Mouse (Mus musculus) liver, postnatal 0 days (tissue): ENCODE measurements around the gene Nlrc5. TPM values are rescaled to one million over a fixed set of nuclear protein-coding genes. Genes with fewer than 3 reads are reported as not detected.
"Not testable (repeated sequence)": the region's sequence is repeated elsewhere in the genome, so short reads cannot be mapped to it uniquely, and the experiment has no call there.

Source experiments
- ATAC-seq: fragments of 200-750 bp; cut with Nextera tagmentation; 2 replicates; pipeline ENCODE4 v1.8.0; 2017; ENCODE audit warnings: mild to moderate bottlenecking, moderate library complexity
- DNase-seq: peaks from one replicate; pipeline ENCODE4 v3.0.0-alpha.2; 2016
- H3K27ac ChIP-seq: fragments of 300-500 bp; sonication (generic); 2 replicates; pipeline ENCODE4 v1.5.1; 2014; ENCODE audit warnings: antibody characterized with exemption, moderate library complexity, mild to moderate bottlenecking, low read depth
- H3K27me3 ChIP-seq: fragments of 300-500 bp; sonication (generic); 2 replicates; pipeline ENCODE4 v1.6.1; 2014; ENCODE audit warnings: low read length, control low read depth, mixed read lengths; ENCODE audit not compliant: insufficient read depth
- H3K36me3 ChIP-seq: fragments of 300-500 bp; sonication (generic); replicated peaks from 2 replicates; pipeline ENCODE4 v1.6.1; 2014; ENCODE audit warnings: mild to moderate bottlenecking, control low read depth, low read length, moderate library complexity, mixed read lengths; ENCODE audit not compliant: insufficient read depth
- H3K4me1 ChIP-seq: fragments of 300-500 bp; sonication (generic); 2 replicates; pipeline ENCODE4 v1.6.1; 2014; ENCODE audit warnings: antibody characterized with exemption, mild to moderate bottlenecking, control low read depth; ENCODE audit not compliant: insufficient read depth
- H3K4me2 ChIP-seq: fragments of 300-500 bp; sonication (generic); 2 replicates; pipeline ENCODE4 v1.6.1; 2014; ENCODE audit warnings: low read depth, mild to moderate bottlenecking, low read length, moderate library complexity, mixed read lengths
- H3K4me3 ChIP-seq: fragments of 300-500 bp; sonication (generic); 2 replicates; pipeline ENCODE4 v1.5.1; 2014; ENCODE audit warnings: low read depth, low read length
- H3K9ac ChIP-seq: fragments of 300-500 bp; sonication (generic); replicated peaks from 2 replicates; pipeline ENCODE4 v1.6.1; 2014; ENCODE audit warnings: mild to moderate bottlenecking, moderate library complexity
- H3K9me3 ChIP-seq: fragments of 300-500 bp; sonication (generic); 2 replicates; pipeline ENCODE4 v1.6.1; 2016; ENCODE audit warnings: mild to moderate bottlenecking, control low read depth, low read length, mixed read lengths
- CTCF ChIP-seq: sonication (generic); IDR thresholded peaks from 2 replicates; pipeline ENCODE4 v1.5.1; 2016; ENCODE audit warnings: antibody characterized with exemption, low read depth
- EP300 ChIP-seq: IDR thresholded peaks from 2 replicates; pipeline ENCODE4 v1.6.1; 2016; ENCODE audit warnings: antibody characterized with exemption, low read depth, mild to moderate bottlenecking
- WGBS: fragments of 180-500 bp; shearing (Covaris S2); extraction: QIAGEN DNeasy Blood & Tissue Kit; methylation state at CpG from one replicate; pipeline ENCODE4 v1.1.7; 2014; ENCODE audit not compliant: insufficient replicate concordance; 5-methylcytosine and 5-hydroxymethylcytosine counted together
- polyA plus RNA-seq: library from polyadenylated mRNA; unstranded; fragments of >200 nt; fragmentation: Nextera tagmentation; extraction: Ambion mirVana; gene quantifications from 2 replicates; pipeline ENCODE4 v1.2.1, GENCODE M21; 2015

The Nlrc5 gene
- polyA plus RNA-seq, 1 experiment from 2014 or later = 1.3 TPM

DNA sequence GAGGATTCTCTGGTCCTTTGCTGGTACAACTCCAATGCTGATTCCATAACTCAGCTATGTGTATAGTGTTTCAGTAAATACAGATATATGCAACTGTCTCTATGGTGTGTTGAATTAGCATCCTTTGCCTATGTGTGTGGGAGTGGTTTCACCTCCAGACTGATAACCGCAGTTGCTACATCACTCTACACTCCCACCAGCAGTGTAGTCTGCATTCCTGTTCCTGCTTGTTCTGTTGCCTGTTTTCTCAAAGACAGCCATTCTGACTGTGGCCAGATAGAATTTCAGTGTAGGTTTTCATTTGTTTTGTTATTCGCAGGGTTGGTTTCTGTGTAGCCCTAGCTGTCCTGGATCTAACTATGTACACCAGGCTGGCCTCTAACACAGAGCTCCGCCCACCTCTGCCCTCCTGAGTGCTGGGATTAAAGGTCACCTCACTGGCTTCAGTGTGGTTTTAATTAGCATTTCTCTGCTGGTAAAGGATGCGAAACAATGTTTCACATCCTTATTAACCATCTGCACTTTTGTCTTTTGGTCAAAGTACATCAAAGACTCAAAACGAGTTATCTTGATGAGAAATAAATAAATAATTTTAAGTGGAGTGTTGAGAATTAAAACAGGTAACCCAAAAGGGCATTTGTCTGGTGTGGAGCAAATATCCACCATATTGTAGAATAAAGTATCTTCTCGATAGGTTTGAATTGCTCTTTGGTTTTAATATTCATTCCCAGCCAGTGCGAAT lies 13.6 kb downstream of the Nlrc5 start:
- Histone ChIP-seq H3K9ac (no peak overlapping the region), H3K27me3 (no peaks in the 10 kb centered on the region), H3K4me1 (no peaks in the 10 kb centered on the region), H3K27ac (no peak overlapping the region), H3K36me3 (no peaks in the 10 kb centered on the region), H3K4me3 (no peak overlapping the region), H3K4me2 (no peak overlapping the region), H3K9me3 (no peaks in the 10 kb centered on the region)
- DNase-seq = no peak
- ATAC-seq = no peak
- WGBS = 74% methylated on average over 7 of the region's 7 CpGs
- TF ChIP-seq EP300 = no peak

DNA sequence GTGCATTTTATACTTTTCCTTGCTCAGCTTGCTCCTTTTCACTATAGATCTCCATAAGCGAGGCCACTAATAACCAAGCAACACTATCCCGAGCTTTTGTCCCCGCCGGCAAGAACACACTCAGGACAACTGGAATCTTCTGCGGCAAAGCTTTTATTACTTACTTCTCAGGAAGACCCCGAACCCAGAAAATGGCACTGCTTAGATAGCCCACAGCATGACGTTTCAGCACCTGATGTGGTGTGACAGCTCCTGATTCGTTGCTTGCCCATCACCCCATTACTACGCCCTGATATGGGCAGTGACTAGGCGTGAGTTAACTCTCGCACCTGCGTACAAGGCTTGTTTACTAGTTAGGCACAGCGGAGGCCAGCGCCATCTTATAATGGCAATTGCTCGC lies 18.8 kb downstream of the Nlrc5 start:
- H3K36me3 ChIP-seq, ATAC-seq, H3K4me1 ChIP-seq, H3K27me3 ChIP-seq, H3K9me3 ChIP-seq, H3K4me2 ChIP-seq, H3K27ac ChIP-seq, H3K9ac ChIP-seq, H3K4me3 ChIP-seq, DNase-seq: not testable (repeated sequence)
- 79% methylated on average over 15 of the region's 15 CpGs for WGBS

GRCm38 (mm10) chr8:94453868-94454488 lies 19.8 kb downstream of the Nlrc5 start:
- Histone ChIP-seq H3K4me1 (peaks cover 13% of the 10 kb centered on the region), H3K4me2 (no peak overlapping the region), H3K9ac (no peak overlapping the region), H3K27me3 (no peaks in the 10 kb centered on the region), H3K4me3 (no peak overlapping the region), H3K9me3 (no peaks in the 10 kb centered on the region), H3K27ac (peak overlapping the region; percentile 87), H3K36me3 (no peaks in the 10 kb centered on the region)
- DNase-seq (no peak), ATAC-seq (no peak)
- WGBS = 62% methylated on average over 6 of the region's 6 CpGs
- no peak for TF ChIP-seq EP300
- TF ChIP-seq CTCF = no peak

DNA sequence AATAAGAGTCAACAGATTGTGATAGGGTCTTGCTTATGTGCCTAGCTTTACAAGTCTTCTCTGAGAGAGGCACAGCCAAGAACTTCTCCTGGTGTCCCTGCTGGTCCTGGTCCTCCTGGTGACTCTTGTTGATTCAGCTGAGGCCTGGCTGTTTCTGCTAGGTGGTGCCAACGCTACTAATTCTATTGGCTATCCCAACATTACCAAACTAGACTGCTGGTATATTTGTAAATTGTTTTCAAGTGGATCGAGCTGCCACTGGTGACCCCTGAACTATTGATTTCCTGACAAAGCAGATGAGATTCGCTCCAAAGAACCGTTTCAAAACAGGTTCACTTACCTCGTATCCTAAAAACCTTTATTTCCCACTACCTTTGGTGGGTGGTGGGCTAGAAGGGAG lies 20.7 kb downstream of the Nlrc5 start:
- Histone ChIP-seq H3K36me3 (no peaks in the 10 kb centered on the region), H3K4me3 (no peak overlapping the region), H3K27ac (peak overlapping the region; percentile 87), H3K27me3 (no peaks in the 10 kb centered on the region), H3K4me2 (no peak overlapping the region), H3K4me1 (peaks cover 13% of the 10 kb centered on the region), H3K9ac (no peak overlapping the region), H3K9me3 (no peaks in the 10 kb centered on the region)
- DNase-seq = peak; percentile 41
- 54% methylated on average over 5 of the region's 5 CpGs for WGBS
- TF ChIP-seq CTCF (no peak), EP300 (no peak; the same call in 1 of the 2 replicates)
- ATAC-seq = peak; percentile 95

DNA sequence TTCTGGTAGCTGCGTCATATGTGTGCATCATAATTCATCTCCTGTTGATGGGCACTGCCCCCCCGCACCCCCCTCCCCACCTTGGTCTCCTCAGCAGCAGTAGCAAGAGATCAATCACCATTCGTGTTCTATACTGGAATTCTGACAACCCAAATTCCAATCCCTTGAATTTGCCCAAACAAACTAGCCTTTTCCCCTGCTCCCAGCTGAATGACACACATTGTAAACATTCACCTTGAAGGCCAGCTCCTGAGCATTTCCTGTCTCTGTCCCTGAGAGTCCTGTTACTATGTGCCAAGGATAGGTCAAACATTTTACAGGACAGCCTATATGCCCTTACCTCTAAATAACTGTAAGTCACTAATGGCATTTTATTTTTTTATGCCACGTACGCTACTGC lies 21.9 kb downstream of the Nlrc5 start:
- no peak for ATAC-seq
- Histone ChIP-seq H3K36me3 (no peaks in the 10 kb centered on the region), H3K27ac (peak overlapping the region; percentile 51; the same call in 1 of the 2 replicates), H3K4me1 (peaks cover 13% of the 10 kb centered on the region), H3K4me2 (no peak overlapping the region), H3K27me3 (no peaks in the 10 kb centered on the region), H3K9me3 (no peaks in the 10 kb centered on the region), H3K9ac (no peak overlapping the region), H3K4me3 (no peak overlapping the region)
- no peak for DNase-seq
- 68% methylated on average over 5 of the region's 5 CpGs for WGBS
- TF ChIP-seq EP300 = no peak

GRCm38 (mm10) chr8:94458567-94458966 lies 24.4 kb downstream of the Nlrc5 start:
- 44% methylated on average over 2 of the region's 2 CpGs for WGBS
- no peaks in the 10 kb centered on the region for H3K9me3 ChIP-seq
- no peak overlapping the region for H3K27ac ChIP-seq
- no peaks in the 10 kb centered on the region for H3K27me3 ChIP-seq
- H3K9ac ChIP-seq = no peak overlapping the region
- DNase-seq (no peak), ATAC-seq (no peak)
- no peak overlapping the region for H3K4me3 ChIP-seq
- H3K36me3 ChIP-seq = no peaks in the 10 kb centered on the region
- H3K4me1 ChIP-seq = peaks cover 13% of the 10 kb centered on the region
- TF ChIP-seq EP300 (no peak), CTCF (no peak)
- H3K4me2 ChIP-seq = no peak overlapping the region
